Mouse (Mus musculus): ENCODE results near the gene Cdrt4. TPM values are rescaled to one million over a fixed set of nuclear protein-coding genes. Genes with fewer than 3 reads are reported as not detected.
A peak's percentile ranks its signal among the peaks of the same experiment; 100 is the strongest.

The Cdrt4 gene
- polyA plus RNA-seq (2015; fragmentation: Nextera tagmentation; extraction: Ambion mirVana), result 0.33 TPM in 1 of 2 replicates, not detected in the other

DNA sequence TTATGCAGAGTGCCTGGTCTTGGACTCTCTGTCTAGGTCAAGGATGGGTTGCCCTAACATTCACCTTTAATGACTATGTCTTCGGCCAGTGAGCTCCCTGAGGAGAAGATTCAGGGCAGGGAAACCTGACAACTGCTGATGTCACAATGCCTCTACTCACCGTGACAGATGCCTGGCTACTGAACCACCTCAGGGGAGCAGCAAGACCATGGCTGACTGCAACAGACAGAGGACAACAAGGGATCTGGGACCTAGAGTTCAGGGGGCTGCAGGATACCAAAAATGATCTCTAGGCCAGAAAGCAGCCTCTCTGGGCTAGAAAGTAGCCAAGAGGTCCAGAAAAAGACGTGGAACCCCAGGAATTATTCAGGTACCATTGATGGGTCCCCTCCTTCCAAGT, at the start of gene Cdrt4:
TSS of gene Cdrt4 (plus strand) at position 182 of the 400 bp plus-strand sequence.
- no peak for ATAC-seq

DNA sequence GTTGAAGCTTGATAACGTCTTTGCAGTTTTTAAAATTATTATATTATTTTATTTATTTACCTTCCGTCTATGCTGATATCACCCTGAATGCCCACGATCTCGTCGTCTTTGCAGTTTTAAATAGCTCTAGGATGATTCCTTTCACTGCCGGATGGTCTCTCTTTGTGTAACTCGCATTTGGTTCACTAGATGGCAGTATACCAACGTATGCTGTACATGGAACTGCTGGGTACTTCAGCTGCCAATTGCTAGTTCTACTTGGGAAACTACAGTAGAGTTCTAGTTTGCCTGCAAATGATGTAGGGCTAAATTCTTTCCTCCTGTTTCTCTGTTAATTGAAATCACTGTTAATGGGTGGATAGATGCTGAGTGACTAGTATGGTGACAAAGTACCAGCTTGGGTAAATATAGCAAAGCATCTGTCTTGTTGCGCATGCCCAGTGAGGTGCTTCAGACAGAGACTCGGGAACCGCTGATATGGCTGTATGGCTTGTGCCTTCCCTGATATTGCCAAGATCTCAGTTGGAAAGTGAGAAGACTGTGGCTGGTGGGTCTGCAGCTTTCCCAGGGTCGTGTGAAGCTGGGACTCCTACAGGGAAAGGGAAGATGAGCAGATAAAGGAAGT, 49.2 kb upstream of the Cdrt4 start:
- H3K9ac ChIP-seq (ENCODE audit: low read depth, low read length), result no peak overlapping the region
- H3K4me3 ChIP-seq (ENCODE audit: low read length), result no peak overlapping the region
- no peak; the same call in 1 of the 2 replicates for ATAC-seq
- H3K36me3 ChIP-seq (ENCODE audit: control insufficient read depth, insufficient read depth, low read length), result no peaks in the 10 kb centered on the region
- no peaks in the 10 kb centered on the region for H3K27me3 ChIP-seq (replicated peaks; ENCODE audit: control insufficient read depth, insufficient read depth, low read length)
- no peak overlapping the region for H3K27ac ChIP-seq (ENCODE audit: low read length)
- no peak overlapping the region for H3K4me2 ChIP-seq (ENCODE audit: low read depth, low read length)
- H3K9me3 ChIP-seq (ENCODE audit: control insufficient read depth, low read length), result no peaks in the 10 kb centered on the region
- no peaks in the 10 kb centered on the region for H3K4me1 ChIP-seq (ENCODE audit: control insufficient read depth, insufficient read depth, low read length)
- 30% methylated on average over 12 of the region's 12 CpGs for WGBS

More for the DNA sequence above, at the start of gene Cdrt4:
- Histone ChIP-seq H3K27me3 (replicated peaks; ENCODE audit: control insufficient read depth, insufficient read depth, low read length) (no peaks in the 10 kb centered on the region), H3K27ac (ENCODE audit: low read length) (no peak within 1 kb of the TSS), H3K9ac (ENCODE audit: low read depth, low read length) (no peak within 1 kb of the TSS), H3K4me3 (ENCODE audit: low read length) (no peak within 1 kb of the TSS), H3K4me2 (ENCODE audit: low read depth, low read length) (no peak within 1 kb of the TSS), H3K9me3 (ENCODE audit: control insufficient read depth, low read length) (peaks cover 5% of the 10 kb centered on the region; the same call in 1 of the 2 replicates), H3K36me3 (ENCODE audit: control insufficient read depth, insufficient read depth, low read length) (no peaks in the 10 kb centered on the region), H3K4me1 (ENCODE audit: control insufficient read depth, insufficient read depth, low read length) (no peaks in the 10 kb centered on the region)
- WGBS, result 85% methylated on average over 3 of the region's 3 CpGs

DNA sequence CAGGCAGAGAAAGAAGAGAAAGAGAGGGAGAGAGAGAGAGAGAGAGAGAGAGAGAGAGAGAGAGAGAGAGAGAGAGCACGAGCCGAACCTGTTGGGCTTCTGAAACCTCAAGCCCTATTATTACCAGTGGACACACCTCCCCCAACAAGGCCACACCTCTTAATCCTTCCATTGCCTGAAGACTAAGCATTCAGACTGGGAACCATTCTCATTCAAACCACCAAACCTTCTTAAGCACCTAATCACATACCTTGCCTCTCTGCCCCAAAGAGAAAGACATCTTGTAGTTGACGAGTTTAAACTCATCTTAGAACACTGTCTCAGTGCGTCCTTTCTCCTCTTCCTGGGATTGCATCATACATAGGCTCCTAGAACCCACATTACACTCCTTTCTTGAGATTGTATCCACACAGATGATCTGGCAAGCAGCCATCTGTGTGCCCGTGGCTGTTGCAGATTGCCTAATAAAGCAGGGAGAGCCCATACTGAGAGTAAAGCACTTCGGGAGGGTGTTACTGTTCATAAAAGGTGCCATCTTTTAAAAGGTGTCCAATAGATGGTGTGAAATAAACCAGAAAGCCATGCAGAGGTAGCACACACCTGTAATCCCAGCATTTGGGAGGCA, 47.0 kb upstream of the Cdrt4 start:
- Histone ChIP-seq H3K4me2 (ENCODE audit: low read depth, low read length) (no peak overlapping the region), H3K9ac (ENCODE audit: low read depth, low read length) (no peak overlapping the region), H3K27me3 (replicated peaks; ENCODE audit: control insufficient read depth, insufficient read depth, low read length) (no peaks in the 10 kb centered on the region), H3K4me1 (ENCODE audit: control insufficient read depth, insufficient read depth, low read length) (no peaks in the 10 kb centered on the region), H3K4me3 (ENCODE audit: low read length) (no peak overlapping the region), H3K27ac (ENCODE audit: low read length) (no peak overlapping the region), H3K36me3 (ENCODE audit: control insufficient read depth, insufficient read depth, low read length) (no peaks in the 10 kb centered on the region), H3K9me3 (ENCODE audit: control insufficient read depth, low read length) (no peaks in the 10 kb centered on the region)
- no peak for ATAC-seq
- 78% methylated on average over 6 of the region's 6 CpGs for WGBS

DNA sequence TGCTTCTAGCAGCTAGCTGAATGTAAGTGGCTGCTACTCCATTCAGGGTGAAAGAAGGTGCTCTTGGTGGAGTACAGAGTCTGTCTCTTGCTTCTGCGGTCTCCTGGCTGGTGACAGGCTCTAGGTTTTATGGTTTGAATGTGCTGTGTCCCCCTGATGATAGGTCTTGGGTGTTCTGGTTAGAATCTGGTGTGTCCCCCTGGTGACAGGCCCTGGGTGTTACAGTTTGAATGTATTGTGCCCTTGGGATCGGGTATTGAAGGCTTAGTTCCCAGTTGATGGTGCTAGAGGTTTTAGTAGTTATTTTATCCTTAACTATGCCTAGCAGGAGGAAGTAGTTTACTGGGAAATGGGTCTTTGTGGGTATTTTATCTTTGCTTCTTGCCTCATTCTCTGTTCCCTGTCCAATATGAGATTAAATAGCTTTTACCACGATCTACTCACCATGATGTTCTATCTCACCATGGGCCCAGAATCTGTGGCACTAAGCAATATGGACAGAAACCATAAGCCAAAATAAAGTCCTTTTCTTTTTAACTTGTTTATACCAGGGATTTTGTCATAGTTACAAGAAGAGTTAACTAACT, 41.2 kb upstream of the Cdrt4 start:
- Histone ChIP-seq H3K4me1 (ENCODE audit: control insufficient read depth, insufficient read depth, low read length) (no peaks in the 10 kb centered on the region), H3K36me3 (ENCODE audit: control insufficient read depth, insufficient read depth, low read length) (no peaks in the 10 kb centered on the region), H3K9me3 (ENCODE audit: control insufficient read depth, low read length) (no peaks in the 10 kb centered on the region), H3K27me3 (replicated peaks; ENCODE audit: control insufficient read depth, insufficient read depth, low read length) (no peaks in the 10 kb centered on the region), H3K9ac (ENCODE audit: low read depth, low read length) (no peak overlapping the region), H3K27ac (ENCODE audit: low read length) (no peak overlapping the region), H3K4me3 (ENCODE audit: low read length) (no peak overlapping the region), H3K4me2 (ENCODE audit: low read depth, low read length) (no peak overlapping the region)
- WGBS, result 71% methylated on average over 3 of the region's 3 CpGs
- ATAC-seq, result no peak

DNA sequence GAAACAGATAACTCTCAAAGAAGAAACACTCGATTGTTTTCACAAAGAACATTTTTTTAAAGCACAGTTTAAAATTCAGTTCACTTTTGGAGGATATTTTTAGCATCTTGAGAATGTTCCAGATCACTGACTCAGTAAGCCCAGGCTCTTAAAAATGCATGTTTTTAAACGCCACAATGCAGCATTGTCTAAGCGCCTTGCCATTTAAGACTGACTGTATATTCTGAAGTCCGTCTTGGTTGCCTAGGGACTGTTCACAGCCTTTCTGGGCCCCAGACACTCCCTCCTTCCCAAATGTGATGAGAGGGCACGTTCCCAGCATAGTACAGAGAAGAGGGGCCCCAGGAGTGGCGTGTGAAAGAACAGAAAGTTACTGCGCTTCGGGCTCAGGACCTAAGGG, 39.6 kb upstream of the Cdrt4 start:
- Histone ChIP-seq H3K27me3 (replicated peaks; ENCODE audit: control insufficient read depth, insufficient read depth, low read length) (no peaks in the 10 kb centered on the region), H3K4me3 (ENCODE audit: low read length) (no peak overlapping the region), H3K36me3 (ENCODE audit: control insufficient read depth, insufficient read depth, low read length) (no peaks in the 10 kb centered on the region), H3K4me2 (ENCODE audit: low read depth, low read length) (no peak overlapping the region), H3K4me1 (ENCODE audit: control insufficient read depth, insufficient read depth, low read length) (no peaks in the 10 kb centered on the region), H3K27ac (ENCODE audit: low read length) (0 out of 2 replicates have a peak overlapping the region, but pooled peaks have one; percentile 10), H3K9ac (ENCODE audit: low read depth, low read length) (no peak overlapping the region), H3K9me3 (ENCODE audit: control insufficient read depth, low read length) (no peaks in the 10 kb centered on the region)
- no peak for ATAC-seq
- WGBS, result 52% methylated on average over 8 of the region's 8 CpGs

DNA sequence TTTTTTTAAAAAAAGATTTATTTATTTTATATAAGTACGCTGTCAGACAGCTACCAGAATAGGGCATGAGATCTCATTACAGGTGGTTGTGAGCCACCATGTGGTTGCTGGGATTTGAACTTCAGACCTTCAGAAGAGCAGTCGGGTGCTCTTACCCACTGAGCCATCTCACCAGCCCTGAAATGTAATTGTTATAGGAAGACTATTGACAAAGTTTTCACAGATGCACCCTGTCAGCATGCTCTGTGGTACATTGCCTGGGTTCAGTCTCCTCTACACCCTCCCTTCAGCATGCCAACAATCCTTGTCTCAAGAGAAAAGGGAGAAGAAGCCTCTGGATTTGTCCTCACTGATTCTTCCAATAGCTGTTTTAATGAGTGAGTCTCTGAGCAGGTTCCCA, 37.9 kb upstream of the Cdrt4 start:
- H3K36me3 ChIP-seq (ENCODE audit: control insufficient read depth, insufficient read depth, low read length), result no peaks in the 10 kb centered on the region
- H3K27me3 ChIP-seq (replicated peaks; ENCODE audit: control insufficient read depth, insufficient read depth, low read length), result no peaks in the 10 kb centered on the region
- no peak overlapping the region for H3K4me2 ChIP-seq (ENCODE audit: low read depth, low read length)
- no peaks in the 10 kb centered on the region for H3K9me3 ChIP-seq (ENCODE audit: control insufficient read depth, low read length)
- no peaks in the 10 kb centered on the region for H3K4me1 ChIP-seq (ENCODE audit: control insufficient read depth, insufficient read depth, low read length)
- no peak overlapping the region for H3K9ac ChIP-seq (ENCODE audit: low read depth, low read length)
- no peak for ATAC-seq
- 89% methylated on average over 2 of the region's 2 CpGs for WGBS
- no peak overlapping the region for H3K27ac ChIP-seq (ENCODE audit: low read length)
- no peak overlapping the region for H3K4me3 ChIP-seq (ENCODE audit: low read length)

DNA sequence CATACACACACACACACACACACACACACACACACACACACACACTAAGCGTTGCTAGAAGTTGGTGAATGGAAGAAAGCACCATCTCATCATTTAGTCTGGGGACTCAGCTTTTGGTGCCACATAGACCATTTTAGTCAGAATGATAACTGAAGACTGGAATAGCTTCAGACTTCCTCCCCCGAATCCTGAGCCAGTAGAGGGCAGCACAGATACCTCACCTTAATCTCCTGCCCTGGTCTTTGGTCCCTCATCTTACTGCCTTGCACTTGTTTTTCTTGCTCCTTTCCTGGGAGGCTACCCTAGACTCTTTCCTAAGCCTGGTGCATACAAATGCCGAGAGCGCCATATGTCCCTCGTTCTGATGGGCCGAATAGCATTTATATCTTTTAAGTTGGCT, 36.5 kb upstream of the Cdrt4 start:
- H3K9ac ChIP-seq (ENCODE audit: low read depth, low read length), result no peak overlapping the region
- WGBS, result 60% methylated on average over 6 of the region's 6 CpGs
- ATAC-seq, result no peak

DNA sequence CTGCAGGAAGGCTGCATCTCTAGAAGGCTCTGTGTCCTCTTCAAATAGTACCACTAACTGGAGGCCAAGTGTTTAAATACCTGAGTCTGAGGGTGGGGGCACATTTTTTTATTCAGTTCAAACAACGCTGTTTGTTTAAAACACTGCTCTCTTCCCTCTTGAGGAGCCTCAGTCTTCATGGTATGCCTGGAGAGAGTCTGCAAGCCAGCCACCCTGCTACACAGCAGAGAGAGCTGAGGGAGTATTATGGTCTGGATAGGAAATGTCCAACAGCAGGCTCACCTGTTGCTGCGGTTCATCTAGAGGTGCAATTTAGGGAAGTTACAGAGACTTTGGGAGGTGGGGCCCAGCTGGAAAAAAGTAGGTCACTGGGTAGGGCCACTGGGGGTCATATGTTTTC, 35.5 kb upstream of the Cdrt4 start:
- H3K9ac ChIP-seq (ENCODE audit: low read depth, low read length), result no peak overlapping the region
- no peak overlapping the region for H3K4me2 ChIP-seq (ENCODE audit: low read depth, low read length)
- no peak overlapping the region for H3K27ac ChIP-seq (ENCODE audit: low read length)
- no peaks in the 10 kb centered on the region for H3K27me3 ChIP-seq (replicated peaks; ENCODE audit: control insufficient read depth, insufficient read depth, low read length)
- no peak overlapping the region for H3K4me3 ChIP-seq (ENCODE audit: low read length)
- H3K4me1 ChIP-seq (ENCODE audit: control insufficient read depth, insufficient read depth, low read length), result no peaks in the 10 kb centered on the region
- H3K9me3 ChIP-seq (ENCODE audit: control insufficient read depth, low read length), result no peaks in the 10 kb centered on the region
- no peaks in the 10 kb centered on the region for H3K36me3 ChIP-seq (ENCODE audit: control insufficient read depth, insufficient read depth, low read length)
- no peak for ATAC-seq
- WGBS, result 61% methylated on average over 2 of the region's 2 CpGs

More for the DNA sequence above, 36.5 kb upstream of the Cdrt4 start:
- H3K4me3 ChIP-seq (ENCODE audit: low read length), result no peak overlapping the region
- H3K4me2 ChIP-seq (ENCODE audit: low read depth, low read length), result no peak overlapping the region
- H3K9me3 ChIP-seq (ENCODE audit: control insufficient read depth, low read length), result no peaks in the 10 kb centered on the region
- H3K27ac ChIP-seq (ENCODE audit: low read length), result no peak overlapping the region
- no peaks in the 10 kb centered on the region for H3K27me3 ChIP-seq (replicated peaks; ENCODE audit: control insufficient read depth, insufficient read depth, low read length)
- H3K4me1 ChIP-seq (ENCODE audit: control insufficient read depth, insufficient read depth, low read length), result no peaks in the 10 kb centered on the region
- H3K36me3 ChIP-seq (ENCODE audit: control insufficient read depth, insufficient read depth, low read length), result no peaks in the 10 kb centered on the region

DNA sequence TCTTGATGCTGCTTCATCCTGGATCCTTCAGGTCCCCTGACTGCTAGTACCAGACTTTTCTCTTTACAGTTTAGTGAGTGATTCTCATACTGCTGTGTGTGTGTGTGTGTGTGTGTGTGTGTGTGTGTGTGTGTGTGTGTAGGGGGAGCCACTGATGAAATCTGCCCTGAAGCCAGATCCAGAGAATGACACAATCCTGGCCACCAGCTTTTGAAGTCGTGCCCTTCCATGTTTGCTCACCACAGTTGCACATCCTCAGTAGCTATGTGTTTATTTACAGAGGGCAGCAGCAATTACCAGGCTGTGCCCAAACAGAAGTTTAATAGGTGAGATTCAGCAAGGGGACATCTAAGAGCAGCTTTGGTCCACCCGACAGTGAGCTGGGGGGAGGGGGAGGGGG, 34.2 kb upstream of the Cdrt4 start:
- H3K4me1 ChIP-seq (ENCODE audit: control insufficient read depth, insufficient read depth, low read length), result peaks cover 2% of the 10 kb centered on the region; the same call in 1 of the 2 replicates
- ATAC-seq, result no peak
- no peak overlapping the region for H3K9ac ChIP-seq (ENCODE audit: low read depth, low read length)
- 15% methylated on average over 2 of the region's 2 CpGs for WGBS
- no peaks in the 10 kb centered on the region for H3K27me3 ChIP-seq (replicated peaks; ENCODE audit: control insufficient read depth, insufficient read depth, low read length)
- no peaks in the 10 kb centered on the region for H3K9me3 ChIP-seq (ENCODE audit: control insufficient read depth, low read length)
- no peak overlapping the region for H3K4me2 ChIP-seq (ENCODE audit: low read depth, low read length)
- no peak overlapping the region for H3K27ac ChIP-seq (ENCODE audit: low read length)
- H3K36me3 ChIP-seq (ENCODE audit: control insufficient read depth, insufficient read depth, low read length), result no peaks in the 10 kb centered on the region
- H3K4me3 ChIP-seq (ENCODE audit: low read length), result no peak overlapping the region
